Mouse (Mus musculus): ENCODE results near the gene Brf1. TPM values are rescaled to one million over a fixed set of nuclear protein-coding genes. Genes with fewer than 3 reads are reported as not detected.

Gene Brf1
- polyA plus RNA-seq, 1 experiment from 2014 or later, result 50.0 TPM

DNA sequence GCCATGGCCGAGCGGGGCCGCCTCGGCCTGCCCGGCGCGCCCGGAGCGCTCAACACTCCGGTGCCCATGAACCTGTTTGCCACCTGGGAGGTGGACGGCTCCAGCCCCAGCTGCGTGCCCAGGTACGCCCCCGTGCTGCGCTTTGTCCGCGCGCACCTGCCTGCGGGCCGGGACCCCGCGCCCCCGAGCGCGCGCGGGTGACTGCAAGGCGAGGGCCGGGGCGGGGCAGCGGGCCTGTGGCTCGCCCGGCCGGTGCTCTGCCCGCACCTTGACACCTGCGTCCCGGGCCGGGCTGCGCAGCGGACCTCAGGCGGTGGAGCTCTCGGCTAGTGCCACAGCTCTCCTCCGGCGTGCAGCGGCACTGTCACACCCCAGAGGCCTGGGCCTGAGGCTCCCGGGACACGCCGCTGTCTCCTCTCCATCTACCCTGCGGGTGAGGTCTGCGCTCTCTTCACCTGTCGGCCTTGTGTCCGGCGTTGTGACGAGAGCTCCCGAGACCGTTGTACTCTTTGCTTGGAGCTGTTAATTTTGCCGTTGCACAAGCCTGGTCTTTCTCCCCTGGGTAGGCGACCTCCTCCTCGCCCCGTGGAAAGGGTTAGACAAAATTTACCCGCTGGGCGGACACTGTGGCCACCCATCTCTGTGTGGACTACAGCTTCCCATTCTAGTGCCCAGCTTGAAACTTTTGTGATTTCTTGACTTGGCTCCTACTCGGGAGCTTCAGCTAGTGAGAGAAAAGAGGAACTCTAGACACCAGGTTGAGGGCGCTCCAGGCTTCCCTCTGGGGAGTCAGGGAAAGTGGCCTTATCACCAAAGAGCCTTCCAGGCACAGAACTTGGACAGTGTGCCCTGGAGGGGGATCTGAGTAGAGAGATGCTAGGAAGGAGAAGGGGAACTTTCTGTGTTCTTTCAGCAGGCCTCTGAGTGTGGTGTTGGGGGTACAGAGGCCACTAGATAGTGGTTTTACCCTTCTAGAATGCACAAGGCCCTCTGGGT lies 14.4 kb upstream of the Brf1 start:
- ATAC-seq (ENCODE audit: low read depth), result peak; percentile 10; the same call in 1 of the 2 replicates
- peak; percentile 33 for DNase-seq (ENCODE audit: low spot score)
- no peaks in the 10 kb centered on the region for H3K9me3 ChIP-seq (ENCODE audit: control insufficient read depth, low read length)

GRCm38 (mm10) chr12:113013604-113014558 lies 13.4 kb upstream of the Brf1 start, which contains the start of gene Pacs2:
Gene Pacs2 (plus strand): TSS chr12:113014508.
- WGBS, result 5% methylated on average over 21 of the region's 85 CpGs
- H3K4me2 ChIP-seq (ENCODE audit: low read depth, low read length), result peak within 1 kb of the TSS; percentile 79
- peak within 1 kb of the TSS; percentile 83 for H3K27ac ChIP-seq (replicated peaks; ENCODE audit: low read depth, low read length)
- peak within 1 kb of the TSS; percentile 96 for H3K4me3 ChIP-seq (ENCODE audit: low read depth, low read length)
- H3K27me3 ChIP-seq (replicated peaks; ENCODE audit: control insufficient read depth, insufficient read depth, low read length), result no peaks in the 10 kb centered on the region
- DNase-seq (ENCODE audit: low spot score), result peak; percentile 95
- peak within 1 kb of the TSS; percentile 87 for H3K9ac ChIP-seq (ENCODE audit: low read depth, low read length)
- peak; percentile 92 for ATAC-seq (ENCODE audit: low read depth)
- no peaks in the 10 kb centered on the region for H3K36me3 ChIP-seq (ENCODE audit: control insufficient read depth, insufficient read depth, low read length)
- H3K9me3 ChIP-seq (ENCODE audit: control insufficient read depth, low read length), result no peaks in the 10 kb centered on the region
- H3K4me1 ChIP-seq (ENCODE audit: control insufficient read depth, insufficient read depth, low read length), result peaks cover 25% of the 10 kb centered on the region

More for the DNA sequence above, 14.4 kb upstream of the Brf1 start:
- Histone ChIP-seq H3K4me2 (ENCODE audit: low read depth, low read length) (peak overlapping the region; percentile 79), H3K9ac (ENCODE audit: low read depth, low read length) (peak overlapping the region; percentile 86), H3K4me1 (ENCODE audit: control insufficient read depth, insufficient read depth, low read length) (peaks cover 25% of the 10 kb centered on the region), H3K27me3 (replicated peaks; ENCODE audit: control insufficient read depth, insufficient read depth, low read length) (no peaks in the 10 kb centered on the region), H3K36me3 (ENCODE audit: control insufficient read depth, insufficient read depth, low read length) (no peaks in the 10 kb centered on the region), H3K4me3 (ENCODE audit: low read depth, low read length) (peak overlapping the region; percentile 96), H3K27ac (replicated peaks; ENCODE audit: low read depth, low read length) (peak overlapping the region; percentile 39; the same call in 1 of the 2 replicates)
- WGBS, result 3% methylated on average over 17 of the region's 64 CpGs

- Histone ChIP-seq H3K4me2 (ENCODE audit: low read depth, low read length) (peak overlapping the region; percentile 59), H3K36me3 (ENCODE audit: control insufficient read depth, insufficient read depth, low read length) (no peaks in the 10 kb centered on the region), H3K27ac (replicated peaks; ENCODE audit: low read depth, low read length) (peak overlapping the region; percentile 83), H3K4me1 (ENCODE audit: control insufficient read depth, insufficient read depth, low read length) (peaks cover 25% of the 10 kb centered on the region), H3K27me3 (replicated peaks; ENCODE audit: control insufficient read depth, insufficient read depth, low read length) (no peaks in the 10 kb centered on the region), H3K4me3 (ENCODE audit: low read depth, low read length) (peak overlapping the region; percentile 96; the same call in 1 of the 2 replicates), H3K9me3 (ENCODE audit: control insufficient read depth, low read length) (no peaks in the 10 kb centered on the region), H3K9ac (ENCODE audit: low read depth, low read length) (peak overlapping the region; percentile 87)
- WGBS, result 29% methylated on average over 3 of the region's 3 CpGs
- ATAC-seq (ENCODE audit: low read depth) (no peak), DNase-seq (ENCODE audit: low spot score) (peak; percentile 56)
Observed at GRCm38 (mm10) chr12:113013021-113013491, 12.6 kb upstream of the Brf1 start.

DNA sequence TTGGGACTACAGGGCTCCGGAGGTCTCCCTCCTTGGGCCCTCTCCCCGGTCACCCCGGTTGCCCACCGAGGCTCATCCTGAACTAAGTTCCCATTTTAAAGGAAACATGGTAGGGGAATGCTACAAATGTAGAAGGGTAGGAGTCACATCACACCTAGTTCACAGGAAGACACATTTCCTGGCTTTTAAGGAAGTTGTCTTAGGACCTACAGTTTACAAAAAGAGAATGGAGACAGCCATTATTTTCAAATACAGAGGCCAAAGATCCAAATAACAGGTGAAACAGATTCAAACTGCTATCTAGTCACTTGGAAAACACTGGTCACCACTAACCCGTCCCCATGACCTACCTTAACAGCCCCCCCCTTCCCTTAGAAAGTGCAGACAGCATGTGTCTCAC lies 11.9 kb upstream of the Brf1 start:
- WGBS, result 85% methylated on average over 5 of the region's 5 CpGs
- Histone ChIP-seq H3K27me3 (replicated peaks; ENCODE audit: control insufficient read depth, insufficient read depth, low read length) (no peaks in the 10 kb centered on the region), H3K36me3 (ENCODE audit: control insufficient read depth, insufficient read depth, low read length) (no peaks in the 10 kb centered on the region), H3K4me3 (ENCODE audit: low read depth, low read length) (no peak overlapping the region), H3K9me3 (ENCODE audit: control insufficient read depth, low read length) (no peaks in the 10 kb centered on the region), H3K27ac (replicated peaks; ENCODE audit: low read depth, low read length) (peak overlapping the region; percentile 83; the same call in 1 of the 2 replicates), H3K4me2 (ENCODE audit: low read depth, low read length) (no peak overlapping the region), H3K4me1 (ENCODE audit: control insufficient read depth, insufficient read depth, low read length) (peaks cover 25% of the 10 kb centered on the region), H3K9ac (ENCODE audit: low read depth, low read length) (no peak overlapping the region)
- ATAC-seq (ENCODE audit: low read depth), result no peak
- no peak for DNase-seq (ENCODE audit: low spot score)

GRCm38 (mm10) chr12:113011702-113012360 lies 11.3 kb upstream of the Brf1 start:
- H3K27ac ChIP-seq (replicated peaks; ENCODE audit: low read depth, low read length), result no peak overlapping the region

GRCm38 (mm10) chr12:113004993-113005392 lies 4.5 kb upstream of the Brf1 start:
- Histone ChIP-seq H3K9ac (ENCODE audit: low read depth, low read length) (no peak overlapping the region), H3K4me2 (ENCODE audit: low read depth, low read length) (no peak overlapping the region), H3K4me1 (ENCODE audit: control insufficient read depth, insufficient read depth, low read length) (no peaks in the 10 kb centered on the region; the same call in 1 of the 2 replicates), H3K27ac (replicated peaks; ENCODE audit: low read depth, low read length) (no peak overlapping the region), H3K36me3 (ENCODE audit: control insufficient read depth, insufficient read depth, low read length) (no peaks in the 10 kb centered on the region), H3K9me3 (ENCODE audit: control insufficient read depth, low read length) (no peaks in the 10 kb centered on the region), H3K4me3 (ENCODE audit: low read depth, low read length) (no peak overlapping the region), H3K27me3 (replicated peaks; ENCODE audit: control insufficient read depth, insufficient read depth, low read length) (no peaks in the 10 kb centered on the region)
- DNase-seq (ENCODE audit: low spot score), result peak; percentile 51
- WGBS, result 34% methylated on average over 4 of the region's 4 CpGs
- no peak for ATAC-seq (ENCODE audit: low read depth)

More at GRCm38 (mm10) chr12:113011702-113012360, 11.3 kb upstream of the Brf1 start:
- no peak overlapping the region for H3K4me3 ChIP-seq (ENCODE audit: low read depth, low read length)
- H3K4me1 ChIP-seq (ENCODE audit: control insufficient read depth, insufficient read depth, low read length), result peaks cover 22% of the 10 kb centered on the region
- H3K36me3 ChIP-seq (ENCODE audit: control insufficient read depth, insufficient read depth, low read length), result no peaks in the 10 kb centered on the region
- DNase-seq (ENCODE audit: low spot score), result no peak
- H3K9me3 ChIP-seq (ENCODE audit: control insufficient read depth, low read length), result no peaks in the 10 kb centered on the region
- ATAC-seq (ENCODE audit: low read depth), result no peak
- WGBS, result 88% methylated on average over 6 of the region's 6 CpGs
- H3K4me2 ChIP-seq (ENCODE audit: low read depth, low read length), result no peak overlapping the region
- H3K9ac ChIP-seq (ENCODE audit: low read depth, low read length), result no peak overlapping the region
- no peaks in the 10 kb centered on the region for H3K27me3 ChIP-seq (replicated peaks; ENCODE audit: control insufficient read depth, insufficient read depth, low read length)

DNA sequence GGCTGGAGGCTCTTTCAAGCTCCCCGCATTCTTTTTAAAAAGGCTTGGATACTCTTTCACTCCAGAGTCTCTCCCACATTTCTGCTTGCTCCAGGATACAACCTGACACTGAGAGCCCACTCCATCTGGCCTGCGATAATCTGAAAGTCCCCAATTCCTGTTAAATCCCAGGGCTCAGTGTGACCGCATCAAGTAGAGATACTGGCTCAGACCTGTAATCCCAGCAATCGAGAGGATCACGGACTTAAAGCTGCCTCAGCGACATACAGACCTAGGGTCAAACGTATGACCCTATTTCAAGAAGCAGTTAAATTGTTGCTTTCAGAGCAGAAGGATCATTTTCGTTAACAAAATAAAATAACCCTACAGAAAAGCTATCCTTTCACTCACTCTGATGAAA lies 3.5 kb upstream of the Brf1 start:
- no peak overlapping the region for H3K27ac ChIP-seq (replicated peaks; ENCODE audit: low read depth, low read length)
- H3K4me1 ChIP-seq (ENCODE audit: control insufficient read depth, insufficient read depth, low read length), result peaks cover 3% of the 10 kb centered on the region
- H3K4me2 ChIP-seq (ENCODE audit: low read depth, low read length), result no peak overlapping the region
- ATAC-seq (ENCODE audit: low read depth) (no peak), DNase-seq (ENCODE audit: low spot score) (no peak)
- H3K9ac ChIP-seq (ENCODE audit: low read depth, low read length), result no peak overlapping the region
- no peak overlapping the region for H3K4me3 ChIP-seq (ENCODE audit: low read depth, low read length)
- no peaks in the 10 kb centered on the region for H3K27me3 ChIP-seq (replicated peaks; ENCODE audit: control insufficient read depth, insufficient read depth, low read length)
- H3K36me3 ChIP-seq (ENCODE audit: control insufficient read depth, insufficient read depth, low read length), result no peaks in the 10 kb centered on the region
- 65% methylated on average over 8 of the region's 8 CpGs for WGBS
- no peaks in the 10 kb centered on the region for H3K9me3 ChIP-seq (ENCODE audit: control insufficient read depth, low read length)
